Mouse (Mus musculus) MEL (cell line): ENCODE measurements around the gene Auts2.

ENCODE experiments used
- CTCF ChIP-seq, 3 experiments: IDR thresholded peaks in 2 of 3; conservative IDR thresholded peaks in 1 of 3; 2 replicates each; pipeline ENCODE4 v1.5.1; 2011 to 2012; ENCODE audit warnings: low read length in 3 of 3, low read depth in 2 of 3, mild to moderate bottlenecking in 2 of 3, improper control_type of control experiment in 1 of 3, inconsistent platforms in 1 of 3, mixed read lengths in 1 of 3, moderate library complexity in 1 of 3; ENCODE audit not compliant: control insufficient read depth in 1 of 3, insufficient read depth in 1 of 3, poor library complexity in 1 of 3, severe bottlenecking in 1 of 3
- ELF1 ChIP-seq: IDR thresholded peaks from 2 replicates; pipeline ENCODE4 v1.6.1; 2014; ENCODE audit warnings: low read depth, mild to moderate bottlenecking, inconsistent platforms, low read length, improper control_type of control experiment, moderate library complexity
- EP300 ChIP-seq, 2 experiments: IDR thresholded peaks; 2 replicates each; pipeline ENCODE4 v1.6.1; 2011; ENCODE audit warnings: improper control_type of control experiment in 2 of 2, low read length in 2 of 2, low read depth in 1 of 2, mild to moderate bottlenecking in 1 of 2
- GATA1 ChIP-seq: IDR thresholded peaks from 2 replicates; pipeline ENCODE4 v1.6.1; 2011; ENCODE audit warnings: low read depth, low read length, improper control_type of control experiment
- HCFC1 ChIP-seq: IDR thresholded peaks from 2 replicates; pipeline ENCODE4 v1.6.1; 2012; ENCODE audit warnings: low read depth, mild to moderate bottlenecking, inconsistent platforms, low read length, improper control_type of control experiment, moderate library complexity
- MAX ChIP-seq: IDR thresholded peaks from 2 replicates; pipeline ENCODE4 v1.6.1; 2011; ENCODE audit warnings: low read length, improper control_type of control experiment
- MEF2A ChIP-seq: IDR thresholded peaks from 2 replicates; pipeline ENCODE4 v1.6.1; 2014; ENCODE audit warnings: low read depth, mild to moderate bottlenecking, inconsistent platforms, low read length, improper control_type of control experiment; ENCODE audit not compliant: poor library complexity, insufficient replicate concordance, severe bottlenecking; ENCODE audit errors: extremely low read depth
- POLR2A ChIP-seq, 2 experiments: IDR thresholded peaks; 2 replicates each; pipeline ENCODE4 v1.6.1; 2011 to 2012; ENCODE audit warnings: low read length in 2 of 2, mild to moderate bottlenecking in 2 of 2, control low read depth in 1 of 2, improper control_type of control experiment in 1 of 2, low read depth in 1 of 2, moderate library complexity in 1 of 2; ENCODE audit not compliant: control insufficient read depth in 1 of 2, insufficient read depth in 1 of 2, poor library complexity in 1 of 2
- RAD21 ChIP-seq: IDR thresholded peaks from 2 replicates; pipeline ENCODE4 v1.6.1; 2011; ENCODE audit warnings: mild to moderate bottlenecking, low read depth, low read length, improper control_type of control experiment
- SMC3 ChIP-seq: IDR thresholded peaks from 2 replicates; pipeline ENCODE4 v1.6.1; 2011; ENCODE audit warnings: low read depth, low read length, improper control_type of control experiment
- TCF12 ChIP-seq: IDR thresholded peaks from 2 replicates; pipeline ENCODE4 v1.6.1; 2014; ENCODE audit warnings: low read depth, mild to moderate bottlenecking, inconsistent platforms, low read length, improper control_type of control experiment, moderate library complexity
- ZMIZ1 ChIP-seq: IDR thresholded peaks from 2 replicates; pipeline ENCODE4 v1.6.1; 2012; ENCODE audit warnings: low read depth, mild to moderate bottlenecking, inconsistent platforms, low read length, improper control_type of control experiment, moderate library complexity

GRCm38 (mm10) chr5:131839657-131840315 is 703.4 kb downstream of the Auts2 start:
- TF ChIP-seq CTCF (IDR thresholded peaks at IDR 0.05 in 2 of 3, conservative IDR thresholded peaks at IDR 0.05 in 1 of 3; ENCODE audit: control insufficient read depth in 1 of 3, insufficient read depth in 1 of 3, low read depth in 2 of 3, low read length in 3 of 3, poor library complexity in 1 of 3, severe bottlenecking in 1 of 3): no peak
- no peak for TF ChIP-seq MEF2A
- no peak for TF ChIP-seq ZMIZ1
- TF ChIP-seq POLR2A (IDR thresholded peaks at IDR 0.05; ENCODE audit: control insufficient read depth in 1 of 2, insufficient read depth in 1 of 2, low read depth in 1 of 2, low read length in 2 of 2, poor library complexity in 1 of 2): no peak
- TF ChIP-seq MAX: no peak
- TF ChIP-seq SMC3: no peak
- TF ChIP-seq TCF12: no peak
- TF ChIP-seq EP300 (IDR thresholded peaks at IDR 0.05; ENCODE audit: low read depth in 1 of 2, low read length in 2 of 2): no peak
- TF ChIP-seq ELF1: no peak
- no peak for TF ChIP-seq RAD21
- TF ChIP-seq HCFC1: no peak
- no peak for TF ChIP-seq GATA1
